Mouse (Mus musculus) liver, embryonic 14.5 days (tissue): ENCODE measurements around the gene Top2a. TPM values are rescaled to one million over a fixed set of nuclear protein-coding genes. Genes with fewer than 3 reads are reported as not detected.
A peak's percentile ranks its signal among the peaks of the same experiment; 100 is the strongest.

ENCODE experiments used
- ATAC-seq: fragments of 200-750 bp; cut with Nextera tagmentation; 2 replicates; pipeline ENCODE4 v1.8.0; 2017; ENCODE audit warnings: moderate number of reproducible peaks, mild to moderate bottlenecking, moderate library complexity; ENCODE audit not compliant: insufficient read depth
- DNase-seq, 3 experiments: peaks; one replicate each; pipeline ENCODE4 v3.0.0-alpha.2; 2012 to 2013; ENCODE audit warnings: low read depth in 3 of 3, low spot score in 3 of 3
- H3K27ac ChIP-seq: fragments of 300-500 bp; sonication (generic); 2 replicates; pipeline ENCODE4 v1.5.1; 2014; ENCODE audit warnings: moderate library complexity, mild to moderate bottlenecking, control low read depth, inconsistent platforms
- H3K27me3 ChIP-seq: fragments of 300-500 bp; sonication (generic); 2 replicates; pipeline ENCODE4 v1.6.1; 2014; ENCODE audit warnings: mild to moderate bottlenecking, low read length, moderate library complexity; ENCODE audit not compliant: control insufficient read depth, insufficient read depth
- H3K36me3 ChIP-seq: fragments of 300-500 bp; sonication (generic); replicated peaks from 2 replicates; pipeline ENCODE4 v1.6.1; 2014; ENCODE audit warnings: low read depth; ENCODE audit not compliant: control insufficient read depth, insufficient read depth
- H3K4me1 ChIP-seq, 2 experiments: fragments of 200-500 bp in 1 of 2; fragments of 300-500 bp in 1 of 2; sonication (generic) in 1 of 2; replicated peaks; 2 replicates each; pipeline ENCODE4 v1.6.1; 2012 to 2014; ENCODE audit warnings: antibody characterized with exemption in 1 of 2, inconsistent platforms in 1 of 2, low read length in 1 of 2; ENCODE audit not compliant: control insufficient read depth in 2 of 2, insufficient read depth in 2 of 2
- H3K4me2 ChIP-seq: fragments of 300-500 bp; sonication (generic); 2 replicates; pipeline ENCODE4 v1.6.1; 2014; ENCODE audit warnings: low read depth, mild to moderate bottlenecking, control low read depth, moderate library complexity
- H3K4me3 ChIP-seq, 2 experiments: fragments of 200-500 bp in 1 of 2; fragments of 300-500 bp in 1 of 2; sonication (generic) in 1 of 2; 2 replicates each; pipeline ENCODE4 v1.5.1; 2012 to 2014; ENCODE audit warnings: low read depth in 2 of 2, low read length in 2 of 2, mild to moderate bottlenecking in 2 of 2, control low read depth in 1 of 2, inconsistent platforms in 1 of 2, moderate library complexity in 1 of 2; ENCODE audit not compliant: insufficient read depth in 1 of 2
- H3K9ac ChIP-seq: fragments of 300-500 bp; sonication (generic); replicated peaks from 2 replicates; pipeline ENCODE4 v1.6.1; 2014; ENCODE audit warnings: mild to moderate bottlenecking, control low read depth, moderate library complexity
- H3K9me3 ChIP-seq: fragments of 300-500 bp; sonication (generic); 2 replicates; pipeline ENCODE4 v1.6.1; 2016; ENCODE audit warnings: low read length, mixed read lengths; ENCODE audit not compliant: control insufficient read depth
- CTCF ChIP-seq: IDR thresholded peaks from 2 replicates; pipeline ENCODE4 v1.5.1; 2016; ENCODE audit warnings: antibody characterized with exemption, low read depth, control low read depth
- EP300 ChIP-seq: IDR thresholded peaks from 2 replicates; pipeline ENCODE4 v1.6.1; 2016; ENCODE audit warnings: antibody characterized with exemption, low read depth
- WGBS: fragments of 180-500 bp; shearing (Covaris S2); extraction: QIAGEN DNeasy Blood & Tissue Kit; methylation state at CpG from one replicate; pipeline ENCODE4 v1.1.7; 2014; ENCODE audit not compliant: insufficient replicate concordance; 5-methylcytosine and 5-hydroxymethylcytosine counted together
- polyA plus RNA-seq, 2 experiments: library from polyadenylated mRNA; depleted of rRNA in 1 of 2; stranded (reverse) in 1 of 2; unstranded in 1 of 2; fragments of >200 nt; fragmentation: Nextera tagmentation in 1 of 2; extraction: Ambion mirVana in 1 of 2; gene quantifications; 2 replicates each; pipeline versions ENCODE4 v1.2.1 to v1.2.3; 2012 to 2014

The Top2a gene
- polyA plus RNA-seq, 2 experiments, result 108 to 197 TPM

- Histone ChIP-seq H3K27ac (no peak within 1 kb of the TSS), H3K4me2 (peak within 1 kb of the TSS; percentile 63), H3K9ac (peak within 1 kb of the TSS; percentile 43), H3K27me3 (peaks cover 39% of the 10 kb centered on the region), H3K4me3 (peak within 1 kb of the TSS; percentile 64 to 72), H3K4me1 (peaks cover 0 to 15% of the 10 kb centered on the region in 2 experiments; a peak in 2 of 4 replicates), H3K36me3 (no peaks in the 10 kb centered on the region), H3K9me3 (no peaks in the 10 kb centered on the region)
- DNase-seq (no peak), ATAC-seq (peak; percentile 33; the same call in 1 of the 2 replicates)
- WGBS, result under 1% methylated on average over 63 of the region's 63 CpGs
- TF ChIP-seq EP300 (no peak), CTCF (peak; percentile 15; the same call in 1 of the 2 replicates)
Observed at GRCm38 (mm10) chr11:99041051-99041729, 17.2 kb upstream of the Top2a start, which contains the start of gene Igfbp4. Igfbp4 (plus strand) TSS chr11:99041244.

DNA sequence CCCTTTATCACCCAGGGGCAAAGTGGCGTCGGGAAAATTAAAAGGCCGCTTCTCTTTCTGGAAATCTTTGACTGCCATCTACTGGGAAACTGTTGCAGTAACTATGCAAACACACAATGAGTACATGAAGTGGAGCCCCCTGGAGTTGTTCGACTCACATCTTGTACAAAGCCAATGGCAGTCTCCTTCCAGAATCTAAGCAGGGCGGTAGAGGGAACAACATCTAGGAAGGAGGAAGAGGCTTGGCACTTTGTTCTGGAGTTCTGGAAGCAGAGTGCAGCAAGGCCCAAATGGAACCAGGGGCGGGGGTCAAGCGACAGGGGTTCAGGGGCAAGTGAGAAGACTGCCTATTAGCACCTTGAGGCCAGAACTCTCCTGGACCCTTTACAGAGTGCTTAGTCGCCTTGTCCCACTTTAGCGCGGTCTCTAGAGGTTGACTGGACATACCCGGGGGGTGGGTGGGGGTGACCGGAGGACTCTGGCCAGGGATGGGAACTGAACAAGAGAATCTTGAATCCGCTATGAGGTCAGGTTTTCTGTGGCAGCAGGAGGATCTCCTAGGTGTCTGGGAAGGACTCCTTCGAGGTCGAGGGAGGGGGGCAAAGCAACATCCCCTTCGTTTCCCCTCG is 16.5 kb upstream of the Top2a start:
- ATAC-seq, result no peak
- Histone ChIP-seq H3K27ac (no peak overlapping the region), H3K4me1 (peaks cover 0 to 13% of the 10 kb centered on the region in 2 experiments; a peak in 2 of 4 replicates), H3K4me3 (peak overlapping the region; percentile 64 to 72), H3K9ac (no peak overlapping the region), H3K36me3 (no peaks in the 10 kb centered on the region), H3K4me2 (peak overlapping the region; percentile 63), H3K27me3 (peaks cover 39% of the 10 kb centered on the region), H3K9me3 (no peaks in the 10 kb centered on the region)
- DNase-seq, result no peak
- 1% methylated on average over 17 of the region's 17 CpGs for WGBS
- TF ChIP-seq EP300 (no peak), CTCF (peak; percentile 50)

GRCm38 (mm10) chr11:99039782-99040181 is 15.8 kb upstream of the Top2a start:
- no peak overlapping the region for H3K9ac ChIP-seq
- DNase-seq (peak in 2 of 3 experiments; percentile 50 to 51), ATAC-seq (peak; percentile 36; the same call in 1 of the 2 replicates)
- H3K4me2 ChIP-seq, result peak overlapping the region; percentile 63
- peak overlapping the region; percentile 32 to 40 for H3K4me3 ChIP-seq
- no peaks in the 10 kb centered on the region for H3K9me3 ChIP-seq
- peaks cover 0 to 13% of the 10 kb centered on the region in 2 experiments; a peak in 2 of 4 replicates for H3K4me1 ChIP-seq
- under 1% methylated on average over 15 of the region's 15 CpGs for whole genome bisulfite sequencing
- H3K27ac ChIP-seq, result no peak overlapping the region
- H3K27me3 ChIP-seq, result peaks cover 39% of the 10 kb centered on the region
- no peaks in the 10 kb centered on the region for H3K36me3 ChIP-seq
- no peak for TF ChIP-seq EP300
- TF ChIP-seq CTCF, result peak; percentile 75

- Histone ChIP-seq H3K9ac (no peak overlapping the region), H3K4me2 (no peak overlapping the region), H3K9me3 (no peaks in the 10 kb centered on the region), H3K27ac (no peak overlapping the region), H3K4me1 (peaks cover 0 to 4% of the 10 kb centered on the region in 2 experiments; a peak in 2 of 4 replicates), H3K27me3 (peaks cover 22% of the 10 kb centered on the region), H3K36me3 (no peaks in the 10 kb centered on the region), H3K4me3 (no peak overlapping the region)
- ATAC-seq, result no peak
- no peak for TF ChIP-seq EP300
- no peak for TF ChIP-seq CTCF
- no peak for DNase-seq
- 15% methylated on average over 6 of the region's 6 CpGs for WGBS
Observed at GRCm38 (mm10) chr11:99036254-99036653, 12.3 kb upstream of the Top2a start.

- no peak for TF ChIP-seq EP300
- TF ChIP-seq CTCF, result peak; percentile 33; the same call in 1 of the 2 replicates
- WGBS, result 47% methylated on average over 4 of the region's 4 CpGs
- Histone ChIP-seq H3K27me3 (peaks cover 13% of the 10 kb centered on the region), H3K4me1 (peaks cover 0 to 4% of the 10 kb centered on the region in 2 experiments; a peak in 2 of 4 replicates), H3K4me2 (no peak overlapping the region), H3K9ac (no peak overlapping the region), H3K4me3 (no peak overlapping the region), H3K27ac (no peak overlapping the region), H3K36me3 (no peaks in the 10 kb centered on the region), H3K9me3 (no peaks in the 10 kb centered on the region)
- ATAC-seq, result no peak
- no peak for DNase-seq
Observed at GRCm38 (mm10) chr11:99035350-99035749, 11.4 kb upstream of the Top2a start.
